ENCODE assay signal across 8 mouse cellular contexts in the genomic region with DNA sequence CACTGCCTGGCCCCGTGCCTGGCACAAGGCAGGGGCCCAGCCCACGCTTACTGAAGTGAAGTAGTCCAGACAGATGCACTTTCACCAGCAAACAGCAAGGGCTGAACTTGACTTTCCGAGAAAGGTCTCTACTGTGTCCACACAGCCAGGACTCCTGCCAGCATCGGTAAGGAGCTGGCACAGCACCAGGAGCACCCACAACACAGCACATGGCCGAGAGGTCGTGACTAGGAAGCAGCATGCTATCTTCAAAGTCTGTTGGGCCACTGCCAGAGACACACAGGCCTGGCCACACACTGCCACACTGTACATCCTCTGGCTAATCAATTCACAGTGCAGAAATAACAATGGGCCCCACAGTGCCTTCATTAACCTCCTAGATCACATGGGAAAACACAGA.
DNase-seq lines count a peak whose midpoint lies in the region; ATAC-seq lines count a peak whose summit lies in the region.
"Had no signal": no experiment of that assay in that cellular context is flagged by ENCODE, and none has a peak within 500 bp of the region (broad histone marks: within the 10 kb centered on the region; RNA-seq: fewer than 3 reads in every experiment).

No protein-coding gene starts in this region.

- H3K4me2 ChIP-seq in kidney, embryonic 14.5 days (replicated peaks; ENCODE audit: low read depth, low read length) = no peak overlapping the region
- H3K4me2 ChIP-seq in stomach, embryonic 15.5 days = no peak overlapping the region

- peaks cover 24% of the 10 kb centered on the region; the same call in 1 of the 2 replicates for H3K4me1 ChIP-seq in kidney, embryonic 14.5 days (ENCODE audit: control insufficient read depth, insufficient read depth, low read length)
- peaks cover 36% of the 10 kb centered on the region for H3K4me1 ChIP-seq in stomach, embryonic 15.5 days

- H3K27me3 ChIP-seq in kidney, embryonic 14.5 days (ENCODE audit: control insufficient read depth, insufficient read depth, low read length) = no peaks in the 10 kb centered on the region
- no peaks in the 10 kb centered on the region for H3K27me3 ChIP-seq in stomach, embryonic 15.5 days (replicated peaks)

- WGBS in kidney, embryonic 14.5 days = 73% methylated on average over 6 of the region's 6 CpGs
- 21% methylated on average over 6 of the region's 6 CpGs for WGBS in stomach, embryonic 15.5 days

- H3K4me3 ChIP-seq in kidney, embryonic 14.5 days (ENCODE audit: low read length) = no peak overlapping the region
- H3K4me3 ChIP-seq in stomach, embryonic 15.5 days (replicated peaks) = no peak overlapping the region

- H3K36me3 ChIP-seq in kidney, embryonic 14.5 days (ENCODE audit: control insufficient read depth, insufficient read depth, low read length) = no peaks in the 10 kb centered on the region
- H3K36me3 ChIP-seq in stomach, embryonic 15.5 days = no peaks in the 10 kb centered on the region

- H3K9me3 ChIP-seq in kidney, embryonic 14.5 days (ENCODE audit: control insufficient read depth, low read length) = no peaks in the 10 kb centered on the region
- H3K9me3 ChIP-seq in stomach, embryonic 15.5 days = no peaks in the 10 kb centered on the region

- H3K9ac ChIP-seq in kidney, embryonic 14.5 days (ENCODE audit: low read depth, low read length) = 0 out of 2 replicates have a peak overlapping the region, but pooled peaks have one; percentile 2
- no peak overlapping the region for H3K9ac ChIP-seq in stomach, embryonic 15.5 days

- no peak for ATAC-seq in kidney, embryonic 14.5 days (ENCODE audit: low FRiP score, low TSS enrichment)
- ATAC-seq in stomach, embryonic 15.5 days (ENCODE audit: insufficient read depth, low FRiP score, low read depth) = no peak; the same call in 1 of the 2 replicates

- no peak overlapping the region for H3K27ac ChIP-seq in kidney, embryonic 14.5 days (ENCODE audit: low read depth, low read length)
- H3K27ac ChIP-seq in stomach, embryonic 15.5 days = peak overlapping the region; percentile 50; the same call in 1 of the 2 replicates
- H3K27ac ChIP-seq: kidney, postnatal 0 days had no signal

- peak; percentile 61 to 69 for DNase-seq in right cerebral cortex, postnatal 10 days (ENCODE audit: low spot score in 2 of 2)
- DNase-seq in right cerebral cortex, postnatal 25 days = no peak
- peak; percentile 59 to 69 for DNase-seq in heart, adult 9 months (ENCODE audit: low spot score in 2 of 2)
- no peak for DNase-seq in thymus, postnatal 0 days (ENCODE audit: low spot score)
- DNase-seq in gastrocnemius, adult 8-10 months (ENCODE audit: low spot score in 2 of 2) = no peak

Comparison
In these comparisons a context has a peak if more than half of its experiments do, and no peak if none do; other contexts are left out.
1. DNase-seq: peak in right cerebral cortex, postnatal 10 days (2 of 2) and heart, adult 9 months (2 of 2); none in right cerebral cortex, postnatal 25 days (single experiment), thymus, postnatal 0 days (single experiment) and gastrocnemius, adult 8-10 months (0 of 2).